Mouse (Mus musculus): ENCODE measurements around the gene Olfr1201.

Olfr1201 gene

DNA sequence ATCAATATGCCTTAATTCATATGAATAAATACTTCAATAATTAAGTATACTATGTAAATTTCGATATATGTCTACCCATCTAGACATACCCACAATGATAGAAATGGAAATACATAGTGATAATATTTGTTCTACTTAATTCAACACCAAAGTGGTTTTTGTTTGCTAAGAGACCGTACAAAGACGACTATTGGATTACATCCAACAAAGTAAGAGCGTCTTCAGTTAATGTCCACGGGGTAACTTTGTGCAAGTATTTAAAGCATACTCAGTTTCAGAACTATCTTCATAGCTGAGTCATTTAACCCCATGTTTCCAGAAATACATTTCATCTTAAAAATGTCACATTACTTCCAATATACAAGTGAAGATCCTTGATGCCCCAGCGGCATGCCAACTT is at the start of gene Olfr1201:
TSS of gene Olfr1201 (plus strand) at position 301 of the 400 bp plus-strand sequence.
- no peak for DNase-seq (ENCODE audit: low spot score)

DNA sequence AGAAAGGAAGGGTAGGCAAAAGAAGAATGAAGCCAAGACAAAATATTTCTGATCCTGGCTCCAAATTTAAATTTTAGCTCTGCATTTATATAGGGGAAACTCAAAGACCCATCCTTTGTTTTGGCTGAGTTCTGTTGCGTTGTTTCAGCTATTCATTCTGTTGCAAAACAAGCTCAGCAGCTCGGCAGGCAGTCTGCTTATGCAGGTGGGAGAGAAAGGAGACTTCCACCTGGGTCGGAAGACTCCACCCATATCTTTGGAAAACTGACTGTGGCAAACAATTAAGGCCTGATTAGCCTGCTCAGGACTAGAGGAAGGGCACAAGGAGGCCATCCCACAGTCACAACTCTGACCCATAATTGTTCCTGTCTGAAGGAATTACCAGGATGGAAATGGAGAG is 49.5 kb upstream of the Olfr1201 start:
- DNase-seq (ENCODE audit: low spot score), result no peak

DNA sequence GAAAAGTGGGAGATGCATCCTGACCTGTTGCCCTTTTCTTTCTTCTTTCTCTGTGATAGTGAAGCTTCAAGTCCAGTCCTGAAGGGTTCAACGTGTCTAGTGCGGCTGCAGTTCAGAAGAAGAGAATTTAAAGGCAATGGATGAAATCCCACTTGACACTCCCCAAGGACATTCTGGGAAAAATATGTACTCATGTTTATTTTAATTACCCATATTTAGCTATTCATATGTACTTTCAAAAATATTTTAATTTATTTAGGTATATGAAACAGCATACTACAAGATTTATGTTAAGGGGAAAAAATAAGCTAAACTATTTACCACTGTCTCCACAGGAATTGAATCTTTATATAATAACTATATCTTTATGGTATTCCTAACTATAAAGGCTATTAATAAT is 41.6 kb upstream of the Olfr1201 start, which contains the start of gene Olfr1198:
TSS of gene Olfr1198 (minus strand) at position 101 of the 400 bp plus-strand sequence.
- no peak for DNase-seq (ENCODE audit: low spot score)

DNA sequence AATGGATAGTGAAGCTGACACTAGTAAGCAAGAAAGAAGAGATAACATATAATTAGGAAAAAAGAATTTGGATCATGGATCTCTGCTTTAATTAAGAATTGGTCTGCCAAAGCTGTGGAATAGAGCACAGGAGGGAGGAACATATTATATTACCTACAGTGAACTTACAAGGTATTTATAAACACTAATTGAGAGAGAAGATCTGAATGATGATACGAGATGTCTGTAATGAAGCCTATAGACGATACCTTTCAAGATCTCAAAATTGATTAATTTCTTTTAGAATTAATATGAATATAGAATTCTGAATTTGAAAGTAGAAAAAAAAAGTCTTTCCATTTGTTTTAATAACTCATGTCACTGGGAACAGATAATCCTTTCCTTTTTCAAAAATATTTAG is 32.5 kb upstream of the Olfr1201 start, which contains the start of gene Olfr1199:
TSS of gene Olfr1199 (minus strand) at position 101 of the 400 bp plus-strand sequence.
- DNase-seq (ENCODE audit: low spot score), result no peak

DNA sequence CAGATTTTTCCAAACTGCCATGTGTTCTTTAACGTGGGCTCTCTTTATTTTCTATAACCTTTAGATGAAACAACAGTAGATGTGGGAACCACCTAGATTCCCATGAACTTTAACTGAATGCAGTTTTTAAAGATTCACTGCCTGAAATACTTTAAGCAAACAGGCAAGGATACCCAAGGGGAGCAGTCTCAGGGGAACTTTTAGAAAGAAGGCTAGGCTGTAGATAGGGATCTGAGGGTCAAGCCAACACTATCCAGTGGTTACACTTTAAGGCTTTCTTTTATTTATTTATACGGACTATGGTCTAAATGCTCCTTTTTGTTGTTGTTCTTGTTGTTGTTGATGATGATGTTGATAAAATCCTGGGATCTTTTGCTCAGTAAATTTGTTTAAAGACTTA is 22.4 kb upstream of the Olfr1201 start, which contains the start of gene Olfr1200:
TSS of gene Olfr1200 (minus strand) at position 101 of the 400 bp plus-strand sequence.
- DNase-seq (ENCODE audit: low spot score), result no peak

DNA sequence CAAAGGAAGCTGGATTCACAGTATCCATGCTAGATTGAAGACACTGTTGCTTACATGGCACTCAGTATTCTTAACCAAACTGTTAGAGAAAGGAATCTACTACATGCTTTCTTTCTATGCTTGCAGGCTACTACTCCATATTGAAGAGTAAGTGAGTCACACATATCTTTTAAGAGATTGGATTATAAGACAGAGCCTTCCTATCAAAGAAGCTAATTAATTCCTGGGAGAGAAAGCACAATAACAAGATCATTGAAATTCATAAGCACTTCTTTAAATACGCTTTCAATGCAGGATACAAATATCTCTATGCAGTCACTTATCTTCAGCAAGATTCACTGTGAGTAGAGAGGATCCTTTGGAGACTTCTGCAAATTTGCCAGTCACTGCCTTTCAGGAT is 21.4 kb downstream of the Olfr1201 start, which contains the start of gene Olfr1202:
TSS of gene Olfr1202 (plus strand) at position 301 of the 400 bp plus-strand sequence.
- no peak for DNase-seq (ENCODE audit: low spot score)

DNA sequence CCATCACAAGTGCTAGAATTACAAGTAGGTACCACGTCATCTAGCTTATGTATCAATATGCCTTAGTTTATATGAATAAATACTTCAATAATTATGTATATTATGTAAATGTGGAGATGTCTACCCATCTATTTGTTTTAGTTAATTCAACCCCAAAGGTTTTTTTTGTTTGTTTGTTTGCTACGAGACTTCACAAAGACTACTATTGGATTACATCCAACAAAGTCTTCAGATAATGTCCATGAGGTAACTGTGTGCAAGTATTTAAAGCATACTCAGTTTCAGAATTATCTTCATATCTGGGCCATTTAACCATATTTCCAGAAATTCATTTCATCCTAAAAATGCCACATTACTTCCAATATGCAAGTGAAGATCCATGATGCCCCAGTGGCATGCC is 36.6 kb downstream of the Olfr1201 start, which contains the start of gene Olfr1205:
TSS of gene Olfr1205 (plus strand) at position 301 of the 400 bp plus-strand sequence.
- DNase-seq (ENCODE audit: low spot score), result no peak

DNA sequence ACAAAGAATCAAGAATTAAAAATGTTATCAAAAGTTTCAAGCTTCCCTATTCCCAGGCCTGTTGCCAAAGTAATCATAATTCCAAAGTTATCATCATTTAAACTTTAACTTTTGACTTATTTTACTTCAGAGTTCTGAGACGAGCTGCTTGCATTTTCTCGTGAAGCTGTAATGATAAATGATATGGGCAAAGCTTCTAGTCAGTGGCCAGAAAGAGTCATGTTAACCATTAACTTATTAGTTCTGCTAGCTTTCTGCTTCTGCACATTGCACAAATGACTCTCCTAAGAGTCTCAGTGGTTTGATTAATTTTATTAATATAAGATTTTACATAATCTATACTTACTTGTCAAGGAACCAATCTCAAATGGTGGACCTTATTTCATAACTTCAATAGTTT is 45.6 kb downstream of the Olfr1201 start:
- no peak for DNase-seq (ENCODE audit: low spot score)
